Mouse (Mus musculus): Measurements from ENCODE around the gene Olfr469. TPM values are rescaled to one million over a fixed set of nuclear protein-coding genes. Genes with fewer than 3 reads are reported as not detected.

The Olfr469 gene
- polyA plus RNA-seq, 1 experiment from 2014 or later = not detected

- no peak for ATAC-seq (ENCODE audit: low read depth)
- Histone ChIP-seq H3K4me1 (ENCODE audit: control insufficient read depth, low read depth, low read length) (no peaks in the 10 kb centered on the region), H3K4me3 (ENCODE audit: low read depth, low read length) (no peak overlapping the region), H3K9ac (ENCODE audit: low read depth, low read length) (no peak overlapping the region), H3K36me3 (ENCODE audit: control insufficient read depth, insufficient read depth) (no peaks in the 10 kb centered on the region), H3K9me3 (replicated peaks; ENCODE audit: control insufficient read depth, low read length) (no peaks in the 10 kb centered on the region), H3K27ac (ENCODE audit: low read length) (no peak overlapping the region), H3K27me3 (ENCODE audit: control insufficient read depth, insufficient read depth, low read depth, low read length) (no peaks in the 10 kb centered on the region), H3K4me2 (ENCODE audit: low read depth, low read length) (no peak overlapping the region)
- 31% methylated on average over 3 of the region's 3 CpGs for WGBS (ENCODE audit: insufficient replicate concordance)
These were observed 37.2 kb downstream of the Olfr469 start for GRCm38 (mm10) chr7:107787977-107788620.

DNA sequence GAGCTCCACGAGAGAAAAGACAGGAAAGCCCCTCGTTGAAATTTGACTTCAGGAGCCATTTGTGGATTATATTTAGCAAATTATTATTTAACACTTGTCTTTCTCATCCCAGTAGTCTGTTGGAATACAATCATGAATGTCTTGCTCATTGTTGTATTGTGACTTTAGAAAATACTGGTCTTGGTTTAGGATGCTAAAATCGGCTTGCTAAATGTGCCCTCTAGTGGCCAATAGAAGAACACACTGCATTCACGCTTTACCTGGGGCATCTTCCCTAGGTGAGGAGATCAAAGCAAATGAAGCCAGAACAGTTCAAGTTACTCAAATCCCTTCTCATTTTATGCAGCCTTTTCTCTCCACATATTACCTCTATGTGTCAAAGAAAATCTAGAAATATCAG, 45.7 kb downstream of the Olfr469 start:
- Histone ChIP-seq H3K27ac (ENCODE audit: low read length) (no peak overlapping the region), H3K9me3 (replicated peaks; ENCODE audit: control insufficient read depth, low read length) (no peaks in the 10 kb centered on the region), H3K4me1 (ENCODE audit: control insufficient read depth, low read depth, low read length) (no peaks in the 10 kb centered on the region), H3K36me3 (ENCODE audit: control insufficient read depth, insufficient read depth) (no peaks in the 10 kb centered on the region), H3K27me3 (ENCODE audit: control insufficient read depth, insufficient read depth, low read depth, low read length) (no peaks in the 10 kb centered on the region), H3K9ac (ENCODE audit: low read depth, low read length) (no peak overlapping the region), H3K4me3 (ENCODE audit: low read depth, low read length) (no peak overlapping the region), H3K4me2 (ENCODE audit: low read depth, low read length) (no peak overlapping the region)
- no peak for ATAC-seq (ENCODE audit: low read depth)
- WGBS (ENCODE audit: insufficient replicate concordance) = 36% methylated on average over 4 of the region's 4 CpGs

- no peak overlapping the region for H3K9ac ChIP-seq (ENCODE audit: low read depth, low read length)
- H3K4me3 ChIP-seq (ENCODE audit: low read depth, low read length) = no peak overlapping the region
- WGBS (ENCODE audit: insufficient replicate concordance) = 50% methylated on average over 1 of the region's 1 CpGs
- no peak overlapping the region for H3K27ac ChIP-seq (ENCODE audit: low read length)
- H3K4me2 ChIP-seq (ENCODE audit: low read depth, low read length) = no peak overlapping the region
- H3K27me3 ChIP-seq (ENCODE audit: control insufficient read depth, insufficient read depth, low read depth, low read length) = no peaks in the 10 kb centered on the region
- no peaks in the 10 kb centered on the region for H3K9me3 ChIP-seq (replicated peaks; ENCODE audit: control insufficient read depth, low read length)
- no peak for ATAC-seq (ENCODE audit: low read depth)
- no peaks in the 10 kb centered on the region for H3K4me1 ChIP-seq (ENCODE audit: control insufficient read depth, low read depth, low read length)
- H3K36me3 ChIP-seq (ENCODE audit: control insufficient read depth, insufficient read depth) = no peaks in the 10 kb centered on the region
These were observed 47.1 kb downstream of the Olfr469 start for GRCm38 (mm10) chr7:107778216-107778615.

GRCm38 (mm10) chr7:107770812-107771211, 54.5 kb downstream of the Olfr469 start:
- H3K9me3 ChIP-seq (replicated peaks; ENCODE audit: control insufficient read depth, low read length) = no peaks in the 10 kb centered on the region
- H3K4me3 ChIP-seq (ENCODE audit: low read depth, low read length) = no peak overlapping the region
- H3K27me3 ChIP-seq (ENCODE audit: control insufficient read depth, insufficient read depth, low read depth, low read length) = no peaks in the 10 kb centered on the region
- no peak overlapping the region for H3K9ac ChIP-seq (ENCODE audit: low read depth, low read length)
- 51% methylated on average over 6 of the region's 6 CpGs for WGBS (ENCODE audit: insufficient replicate concordance)
- H3K27ac ChIP-seq (ENCODE audit: low read length) = no peak overlapping the region
- no peaks in the 10 kb centered on the region for H3K36me3 ChIP-seq (ENCODE audit: control insufficient read depth, insufficient read depth)
- no peak for ATAC-seq (ENCODE audit: low read depth)
- H3K4me1 ChIP-seq (ENCODE audit: control insufficient read depth, low read depth, low read length) = no peaks in the 10 kb centered on the region
- H3K4me2 ChIP-seq (ENCODE audit: low read depth, low read length) = no peak overlapping the region

Other genes starting within 250 kb of the Olfr469 start
- 4.2 and 4.6 TPM in 2 replicates for gene Ppfibp2, start 230.3 kb downstream of the Olfr469 start, polyA plus RNA-seq (2015; fragmentation: Nextera tagmentation; extraction: Ambion mirVana)
- not detected in 2 replicates for gene 5330417H12Rik, start 200.4 kb downstream of the Olfr469 start, polyA plus RNA-seq (2015; fragmentation: Nextera tagmentation; extraction: Ambion mirVana)
- 0.08 TPM in 1 of 2 replicates, not detected in the other for gene Cyb5r2, start 67.5 kb downstream of the Olfr469 start, polyA plus RNA-seq (2015; fragmentation: Nextera tagmentation; extraction: Ambion mirVana)
- not detected in 2 replicates for gene Ovch2, start 24.3 kb downstream of the Olfr469 start, polyA plus RNA-seq (2015; fragmentation: Nextera tagmentation; extraction: Ambion mirVana)
- not detected in 2 replicates for gene Olfr467, start 13.3 kb downstream of the Olfr469 start, polyA plus RNA-seq (2015; fragmentation: Nextera tagmentation; extraction: Ambion mirVana)
- gene Olfr470, start 21.9 kb upstream of the Olfr469 start, polyA plus RNA-seq (2015; fragmentation: Nextera tagmentation; extraction: Ambion mirVana) = not detected in 2 replicates
- gene Olfr472, start 72.4 kb upstream of the Olfr469 start, polyA plus RNA-seq (2015; fragmentation: Nextera tagmentation; extraction: Ambion mirVana) = not detected in 2 replicates
- gene Olfr473, start 104.9 kb upstream of the Olfr469 start, polyA plus RNA-seq (2015; fragmentation: Nextera tagmentation; extraction: Ambion mirVana) = not detected in 2 replicates
- not detected in 2 replicates for gene Olfr474, start 129.1 kb upstream of the Olfr469 start, polyA plus RNA-seq (2015; fragmentation: Nextera tagmentation; extraction: Ambion mirVana)
- gene Olfr476, start 139.3 kb upstream of the Olfr469 start, polyA plus RNA-seq (2015; fragmentation: Nextera tagmentation; extraction: Ambion mirVana) = not detected in 2 replicates
- not detected in 2 replicates for gene Olfr477, start 161.2 kb upstream of the Olfr469 start, polyA plus RNA-seq (2015; fragmentation: Nextera tagmentation; extraction: Ambion mirVana)
- not detected in 2 replicates for gene Olfr478, start 208.4 kb upstream of the Olfr469 start, polyA plus RNA-seq (2015; fragmentation: Nextera tagmentation; extraction: Ambion mirVana)
- gene Olfr479, start 225.2 kb upstream of the Olfr469 start, polyA plus RNA-seq (2015; fragmentation: Nextera tagmentation; extraction: Ambion mirVana) = not detected in 2 replicates
- not detected in 2 replicates for gene Olfr480, start 241.8 kb upstream of the Olfr469 start, polyA plus RNA-seq (2015; fragmentation: Nextera tagmentation; extraction: Ambion mirVana)